Mouse (Mus musculus): Measurements from ENCODE around the gene P4htm.
A peak's percentile ranks its signal among the peaks of the same experiment; 100 is the strongest.

DNA sequence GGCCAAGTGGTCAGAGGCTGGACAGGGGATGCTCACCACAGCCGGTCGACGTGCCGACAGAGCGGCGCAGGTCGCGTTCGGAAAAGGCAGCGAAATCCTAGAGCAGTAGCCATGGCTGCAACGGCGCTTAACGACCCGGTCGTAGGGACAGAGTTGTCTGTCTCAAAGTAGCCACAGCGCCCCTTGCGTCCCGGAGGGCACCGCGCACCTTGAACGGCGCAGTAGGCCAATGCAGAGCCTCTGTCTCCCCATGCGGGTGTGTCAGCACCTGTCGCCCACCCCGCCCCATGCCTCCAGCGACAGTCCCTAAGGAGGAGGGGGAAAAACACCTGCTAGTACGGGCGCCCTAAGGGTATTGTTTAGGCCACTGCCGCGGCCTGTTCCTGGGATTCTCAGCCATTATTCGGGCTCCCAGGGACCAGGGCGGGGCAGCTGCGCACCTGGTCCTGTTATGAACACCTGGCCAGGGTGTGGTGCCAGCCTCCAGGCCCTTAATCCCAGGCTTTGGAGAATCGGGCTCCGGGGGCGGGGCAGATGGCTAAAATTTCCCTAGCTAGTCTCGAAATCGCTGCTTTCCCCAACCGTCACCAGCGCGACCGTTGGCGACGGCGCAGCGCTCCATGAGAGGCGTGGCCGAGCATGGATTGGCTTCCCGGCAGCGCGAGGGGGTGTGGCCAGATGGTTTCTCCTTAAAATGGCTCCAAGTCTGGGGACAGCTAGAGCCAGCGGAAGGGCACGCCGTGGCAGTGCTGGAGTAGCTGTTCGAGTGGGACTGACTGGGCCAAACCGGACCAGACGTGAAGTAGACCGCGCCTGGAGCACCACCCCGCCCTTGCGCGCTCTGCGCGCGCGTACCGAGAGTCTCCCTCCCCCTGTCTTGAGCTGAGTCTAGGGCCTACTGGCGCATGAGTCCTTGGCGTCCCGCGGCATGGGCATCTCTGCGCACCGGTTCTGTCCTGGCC is 30.4 kb downstream of the P4htm start, which contains the start of gene Ndufaf3:
- TF ChIP-seq SMC3 (IDR thresholded peaks at IDR 0.05; ENCODE audit: low read depth, low read length) (no peak), MAZ (IDR thresholded peaks at IDR 0.05; ENCODE audit: low read depth, low read length) (peak; percentile 65), POLR2A (IDR thresholded peaks at IDR 0.05; ENCODE audit: low read depth, low read length) (peak; percentile 100)
